Mouse (Mus musculus) layer of hippocampus, postnatal 10 days (tissue): Measurements from ENCODE around the gene Susd3. TPM values are rescaled to one million over a fixed set of nuclear protein-coding genes. Genes with fewer than 3 reads are reported as not detected.

Source experiments
- DNase-seq, 2 experiments: peaks; one replicate each; pipeline ENCODE4 v3.0.0; 2021; ENCODE audit warnings: low spot score in 2 of 2
- total RNA-seq, 2 experiments: library from RNA; stranded (reverse); gene quantifications; 2 replicates each; pipeline ENCODE4 v1.2.3; 2021

Susd3 gene
- total RNA-seq, 2 experiments from 2014 or later = 2.4 to 2.5 TPM

GRCm38 (mm10) chr13:49247232-49247739 is 1.2 kb downstream of the Susd3 start:
- no peak for DNase-seq

- DNase-seq = no peak
Measured at GRCm38 (mm10) chr13:49246626-49247025, 1.9 kb downstream of the Susd3 start.

GRCm38 (mm10) chr13:49246011-49246410 is 2.5 kb downstream of the Susd3 start:
- DNase-seq = no peak

GRCm38 (mm10) chr13:49245251-49245650 is 3.3 kb downstream of the Susd3 start:
- DNase-seq = no peak

GRCm38 (mm10) chr13:49243492-49243891 is 5.0 kb downstream of the Susd3 start:
- no peak for DNase-seq

DNA sequence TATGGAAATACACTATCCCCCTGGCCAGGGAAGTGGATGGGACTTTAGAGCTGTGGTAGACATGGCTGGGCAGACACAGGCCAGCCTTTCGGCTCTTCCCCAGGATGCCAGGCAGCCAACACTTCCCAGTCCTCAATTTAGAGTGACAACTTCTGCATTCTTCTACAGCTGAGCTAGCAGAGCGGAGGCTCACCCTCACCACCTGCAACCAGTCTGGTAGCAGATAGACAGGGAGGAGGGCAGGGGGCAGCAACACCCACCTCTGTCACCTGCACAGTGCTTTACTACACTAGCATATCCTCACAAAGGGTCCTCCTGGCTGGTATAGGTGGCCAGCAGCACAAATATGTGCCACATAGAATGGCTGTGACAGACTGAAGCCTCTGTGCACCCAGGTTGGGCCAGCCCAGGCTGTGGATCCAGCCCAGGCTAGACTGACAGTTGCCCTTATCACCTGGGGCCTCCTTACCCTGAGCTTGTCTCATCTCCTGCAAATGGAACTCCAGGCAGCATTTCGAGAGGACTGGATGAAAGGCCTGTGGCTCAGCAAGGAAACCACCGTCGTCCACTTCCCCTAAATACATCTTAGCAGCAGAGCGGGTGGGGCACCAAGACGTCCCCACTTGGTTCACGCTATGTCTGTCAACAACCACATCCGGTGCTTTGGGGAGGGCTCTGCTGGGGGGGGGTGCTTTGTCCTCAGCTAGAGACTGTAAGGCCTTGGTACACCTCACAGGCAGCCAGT is 6.0 kb downstream of the Susd3 start:
- DNase-seq = no peak

DNA sequence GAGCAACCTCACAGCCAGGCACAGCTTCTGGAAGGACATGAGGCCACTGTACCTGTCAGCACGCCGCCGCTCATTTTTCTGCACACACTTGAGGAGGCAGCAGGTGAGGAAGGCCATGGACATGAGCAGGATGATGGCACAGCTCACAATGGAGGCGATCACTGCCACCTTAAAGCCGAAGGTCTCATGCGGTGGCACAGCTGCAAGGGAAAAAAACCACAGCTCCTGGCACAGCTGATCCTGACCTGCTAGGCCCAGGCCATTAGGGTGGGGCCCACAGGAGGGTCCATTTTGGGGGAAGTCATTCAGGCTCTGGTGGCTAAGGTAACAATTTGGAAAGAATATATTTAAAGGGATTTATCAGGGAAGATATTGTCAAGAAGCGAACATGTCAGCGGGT is 9.8 kb downstream of the Susd3 start:
- no peak for DNase-seq

DNA sequence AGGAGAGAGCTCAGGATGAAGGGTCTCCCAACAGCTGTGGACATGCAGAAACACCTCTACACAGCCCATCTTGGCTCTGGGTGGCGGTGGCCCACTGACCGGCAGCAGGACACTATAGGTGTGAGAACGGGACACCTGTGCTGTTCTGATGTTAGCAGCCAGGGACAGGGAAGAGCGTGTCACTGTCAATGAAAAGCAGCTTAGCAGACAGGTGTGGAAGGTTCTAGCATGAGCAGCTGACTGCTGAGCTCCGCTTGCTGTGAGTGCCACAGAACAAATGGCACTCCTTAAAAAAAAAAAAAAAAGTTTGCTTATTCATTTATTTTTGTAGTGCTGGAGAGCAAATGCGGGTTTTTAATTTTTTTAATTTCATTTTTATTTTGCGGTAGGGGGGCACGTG is 10.9 kb downstream of the Susd3 start:
- no peak for DNase-seq

DNA sequence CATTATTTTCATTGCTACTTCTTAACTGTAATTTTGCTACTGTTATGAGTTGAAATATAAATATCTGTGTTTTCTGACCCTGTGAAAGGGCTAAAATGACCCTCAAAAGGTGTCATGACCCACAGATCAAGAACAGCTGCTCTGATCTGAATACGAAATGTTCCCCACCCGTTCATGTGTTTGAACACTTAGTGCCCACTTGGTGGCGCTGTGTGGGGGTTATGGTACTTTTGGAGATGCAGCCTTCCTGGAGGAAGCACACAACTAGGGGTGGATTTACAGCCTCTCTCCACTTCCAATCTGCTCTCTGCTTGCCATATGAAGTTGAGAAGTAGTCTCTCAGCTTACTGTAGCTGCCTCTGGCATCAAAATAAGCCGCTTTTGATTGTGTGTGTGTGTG is 13.8 kb downstream of the Susd3 start:
- DNase-seq = no peak

DNA sequence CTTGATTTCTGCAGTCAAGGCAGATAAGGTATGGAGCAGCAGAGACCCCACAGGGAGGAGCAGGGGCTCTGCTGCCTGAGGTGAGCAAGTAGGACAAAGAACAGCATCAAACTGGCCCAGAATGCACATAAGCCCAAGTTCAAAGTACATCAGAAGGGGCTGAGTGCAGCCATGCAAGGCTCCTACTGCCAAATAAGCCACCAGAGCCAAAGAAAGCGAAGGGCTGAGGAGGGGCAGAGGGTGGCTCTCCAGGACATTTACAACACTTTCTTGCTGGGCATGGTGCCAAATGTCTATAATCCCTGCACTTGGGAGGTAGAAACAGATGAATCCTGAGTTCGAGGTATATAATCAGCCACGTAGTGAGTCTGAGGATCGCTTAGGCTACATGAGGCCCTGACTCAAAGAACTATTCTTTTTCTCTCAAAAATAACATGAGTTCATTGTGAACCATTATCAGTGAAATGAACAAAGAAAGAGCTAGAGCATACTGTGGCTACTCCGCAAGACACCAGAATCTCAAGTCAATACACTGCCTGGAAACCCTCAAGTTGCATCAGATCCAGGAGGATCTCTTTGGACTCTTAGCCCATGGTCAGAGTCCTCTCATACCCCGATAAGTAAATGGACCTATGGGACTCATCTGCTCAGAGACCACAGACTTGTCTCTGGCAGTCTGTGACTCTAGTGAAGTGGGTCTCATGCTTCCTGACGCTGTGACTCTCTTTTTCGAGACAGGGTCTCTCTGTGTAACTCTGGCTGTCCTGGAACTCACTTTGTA is 14.5 kb downstream of the Susd3 start:
- DNase-seq = no peak

- DNase-seq = no peak
Measured at GRCm38 (mm10) chr13:49225633-49226032, 22.9 kb downstream of the Susd3 start.

- no peak for DNase-seq
Measured at GRCm38 (mm10) chr13:49225159-49225558, 23.3 kb downstream of the Susd3 start.

GRCm38 (mm10) chr13:49224729-49225128 is 23.8 kb downstream of the Susd3 start:
- DNase-seq = no peak

DNA sequence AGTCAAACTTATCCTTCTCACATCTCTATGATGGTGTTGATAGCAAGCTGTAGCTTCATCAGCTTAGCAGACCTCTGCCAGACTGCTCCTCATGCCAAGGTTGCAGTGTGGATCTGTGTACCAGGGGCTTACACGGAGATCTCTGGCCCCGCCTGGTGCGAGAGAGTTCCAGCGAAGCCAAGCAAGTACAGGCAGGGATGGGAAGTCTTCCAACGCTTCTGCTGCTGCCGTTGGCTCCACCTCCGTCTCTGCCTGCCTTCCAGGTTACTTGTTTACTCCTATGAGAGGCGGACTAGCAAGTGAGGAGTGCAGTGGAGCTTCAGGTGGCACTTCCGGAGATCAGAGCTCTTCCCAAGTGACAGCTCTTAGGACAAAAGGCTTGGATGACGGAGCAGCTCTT is 24.2 kb downstream of the Susd3 start:
- no peak for DNase-seq

DNA sequence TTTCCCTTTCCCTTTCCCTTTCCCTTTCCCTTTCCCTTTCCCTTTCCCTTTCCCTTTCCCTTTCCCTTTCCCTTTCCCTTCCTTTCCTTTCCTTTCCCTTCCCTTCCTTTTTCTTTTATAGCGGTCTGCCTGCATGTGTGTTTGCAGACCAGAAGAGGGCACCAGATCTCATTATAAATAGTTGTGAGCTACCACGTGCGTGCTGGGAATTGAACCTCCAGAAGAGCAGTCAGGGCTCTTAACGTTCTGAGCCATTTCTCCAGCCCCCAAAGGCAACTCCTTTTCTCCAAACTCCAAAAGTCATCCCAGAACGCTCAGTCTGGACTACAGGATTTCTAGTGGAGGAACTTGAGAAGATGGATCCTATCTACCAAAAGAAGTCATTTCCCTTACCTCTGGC is 27.6 kb downstream of the Susd3 start:
- no peak for DNase-seq

DNA sequence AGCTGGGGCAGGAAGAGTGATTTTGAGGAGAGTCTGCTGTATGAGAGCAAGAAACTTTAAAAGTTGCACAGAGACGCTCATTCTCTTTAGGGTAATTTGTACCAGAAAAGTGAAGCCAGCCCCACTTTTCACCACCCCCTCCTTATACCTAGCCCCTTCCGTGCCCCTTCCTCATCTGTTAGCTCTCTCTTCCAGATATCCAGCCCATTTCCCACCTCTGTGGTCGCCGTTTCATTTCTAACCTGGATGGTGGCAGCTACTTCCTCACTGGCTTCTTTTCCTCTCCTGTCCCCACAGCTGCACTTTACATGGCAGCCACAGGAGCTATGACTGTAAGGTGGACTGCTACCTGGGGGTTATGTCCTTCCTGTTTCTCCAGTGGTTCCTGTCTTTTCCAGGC is 29.1 kb downstream of the Susd3 start:
- DNase-seq = no peak

- no peak for DNase-seq
Measured at GRCm38 (mm10) chr13:49218651-49219050, 29.9 kb downstream of the Susd3 start.

GRCm38 (mm10) chr13:49216808-49217561 is 31.5 kb downstream of the Susd3 start:
- no peak for DNase-seq

GRCm38 (mm10) chr13:49216220-49216552 is 32.3 kb downstream of the Susd3 start:
- DNase-seq = no peak

GRCm38 (mm10) chr13:49215504-49216219 is 32.8 kb downstream of the Susd3 start, which contains the start of gene Card19:
TSS of gene Card19 (minus strand) at chr13:49216037.
- DNase-seq = peak; percentile 89 to 91

DNA sequence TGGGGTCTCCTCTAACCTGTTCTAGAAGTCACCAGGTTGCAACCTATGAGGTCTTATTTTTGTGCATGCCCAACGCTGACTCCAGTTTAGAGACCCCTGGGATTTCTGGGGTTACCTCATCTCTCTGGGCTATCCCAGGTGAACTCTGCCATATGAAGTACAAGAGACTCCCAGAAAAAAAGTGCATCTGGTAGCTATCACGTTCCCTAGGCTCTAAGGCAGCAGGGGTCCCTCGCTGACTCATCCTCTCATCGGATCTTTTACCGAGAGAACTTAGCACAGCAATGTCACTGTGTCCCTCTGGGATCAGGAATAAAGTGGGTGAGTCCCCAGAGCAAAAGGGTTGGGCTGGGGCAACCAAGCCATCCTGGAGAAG is 33.4 kb downstream of the Susd3 start:
- DNase-seq = no peak
